Mouse (Mus musculus): ENCODE results near the gene Kcnh7. TPM values are rescaled to one million over a fixed set of nuclear protein-coding genes. Genes with fewer than 3 reads are reported as not detected.

Gene Kcnh7
- polyA plus RNA-seq, 1 experiment from 2014 or later, result 0.66 TPM

- Histone ChIP-seq H3K4me1 (replicated peaks; ENCODE audit: control insufficient read depth, insufficient read depth, low read length) (no peaks in the 10 kb centered on the region), H3K9me3 (ENCODE audit: control insufficient read depth, low read length) (no peaks in the 10 kb centered on the region), H3K27me3 (replicated peaks; ENCODE audit: control insufficient read depth, insufficient read depth, low read length) (no peaks in the 10 kb centered on the region), H3K36me3 (ENCODE audit: control insufficient read depth, insufficient read depth, low read length) (no peaks in the 10 kb centered on the region), H3K4me3 (ENCODE audit: low read depth, low read length) (no peak overlapping the region), H3K9ac (ENCODE audit: low read length) (no peak overlapping the region), H3K27ac (ENCODE audit: low read depth) (no peak overlapping the region), H3K4me2 (ENCODE audit: low read length) (no peak overlapping the region)
- no peak for ATAC-seq (replicated peaks; ENCODE audit: low FRiP score, low TSS enrichment, low read depth)
- 83% methylated on average over 4 of the region's 4 CpGs for WGBS
- no peak for DNase-seq (ENCODE audit: low spot score)
These were observed 66.6 kb downstream of the Kcnh7 start for GRCm38 (mm10) chr2:63117209-63118193.

DNA sequence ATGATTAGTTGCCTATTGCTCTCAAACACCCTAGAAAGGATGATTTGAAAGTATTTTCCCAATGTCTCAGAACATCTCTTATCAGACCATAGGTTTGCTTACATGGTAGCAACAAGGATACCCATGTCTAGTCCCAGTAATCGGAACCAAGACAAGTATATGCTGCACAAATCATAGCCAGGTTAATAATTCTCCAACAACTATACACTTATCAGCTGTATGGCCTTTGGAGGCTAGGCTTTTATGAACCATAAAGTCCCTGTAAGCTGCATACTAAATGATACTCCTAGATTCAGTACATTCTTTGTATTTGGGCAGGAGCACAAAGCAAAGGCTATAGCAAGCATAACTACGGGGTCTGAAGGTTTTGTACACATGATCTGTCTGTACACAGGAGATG is 78.1 kb downstream of the Kcnh7 start:
- Histone ChIP-seq H3K4me2 (ENCODE audit: low read length) (no peak overlapping the region), H3K36me3 (ENCODE audit: control insufficient read depth, insufficient read depth, low read length) (no peaks in the 10 kb centered on the region), H3K27ac (ENCODE audit: low read depth) (no peak overlapping the region), H3K4me1 (replicated peaks; ENCODE audit: control insufficient read depth, insufficient read depth, low read length) (no peaks in the 10 kb centered on the region), H3K4me3 (ENCODE audit: low read depth, low read length) (no peak overlapping the region), H3K9me3 (ENCODE audit: control insufficient read depth, low read length) (no peaks in the 10 kb centered on the region), H3K27me3 (replicated peaks; ENCODE audit: control insufficient read depth, insufficient read depth, low read length) (no peaks in the 10 kb centered on the region), H3K9ac (ENCODE audit: low read length) (no peak overlapping the region)
- WGBS, result 79% methylated on average over 2 of the region's 2 CpGs
- ATAC-seq (replicated peaks; ENCODE audit: low FRiP score, low TSS enrichment, low read depth), result no peak
- DNase-seq (ENCODE audit: low spot score), result no peak

- DNase-seq (ENCODE audit: low spot score), result no peak
- no peaks in the 10 kb centered on the region for H3K9me3 ChIP-seq (ENCODE audit: control insufficient read depth, low read length)
- H3K4me2 ChIP-seq (ENCODE audit: low read length), result no peak overlapping the region
- H3K27me3 ChIP-seq (replicated peaks; ENCODE audit: control insufficient read depth, insufficient read depth, low read length), result no peaks in the 10 kb centered on the region
- H3K9ac ChIP-seq (ENCODE audit: low read length), result no peak overlapping the region
- ATAC-seq (replicated peaks; ENCODE audit: low FRiP score, low TSS enrichment, low read depth), result no peak
- no peaks in the 10 kb centered on the region for H3K36me3 ChIP-seq (ENCODE audit: control insufficient read depth, insufficient read depth, low read length)
- H3K27ac ChIP-seq (ENCODE audit: low read depth), result no peak overlapping the region
- no peaks in the 10 kb centered on the region for H3K4me1 ChIP-seq (replicated peaks; ENCODE audit: control insufficient read depth, insufficient read depth, low read length)
- H3K4me3 ChIP-seq (ENCODE audit: low read depth, low read length), result no peak overlapping the region
These were observed 84.4 kb downstream of the Kcnh7 start for GRCm38 (mm10) chr2:63099676-63100075.

DNA sequence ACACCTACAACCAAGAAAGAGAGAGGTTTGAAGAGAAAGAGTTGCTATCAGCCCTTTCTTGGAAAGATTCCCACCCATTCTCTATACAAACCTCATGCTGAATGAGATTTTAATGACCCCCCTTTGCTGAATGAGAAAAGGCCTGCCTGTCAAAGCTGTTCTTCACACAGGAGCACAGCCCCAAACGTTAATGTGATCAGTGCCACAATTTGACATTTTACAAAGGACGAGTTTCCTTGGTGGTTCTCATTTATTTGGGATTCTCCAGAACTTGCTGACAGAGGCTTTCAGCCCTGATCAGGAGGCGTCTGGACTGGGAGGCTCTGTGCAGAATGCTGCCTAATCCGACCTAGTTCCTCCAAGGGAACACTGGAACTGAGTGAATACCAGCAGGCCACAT is 92.3 kb downstream of the Kcnh7 start:
- H3K4me2 ChIP-seq (ENCODE audit: low read length), result no peak overlapping the region
- WGBS, result 58% methylated on average over 4 of the region's 4 CpGs
- no peak for ATAC-seq (replicated peaks; ENCODE audit: low FRiP score, low TSS enrichment, low read depth)

DNA sequence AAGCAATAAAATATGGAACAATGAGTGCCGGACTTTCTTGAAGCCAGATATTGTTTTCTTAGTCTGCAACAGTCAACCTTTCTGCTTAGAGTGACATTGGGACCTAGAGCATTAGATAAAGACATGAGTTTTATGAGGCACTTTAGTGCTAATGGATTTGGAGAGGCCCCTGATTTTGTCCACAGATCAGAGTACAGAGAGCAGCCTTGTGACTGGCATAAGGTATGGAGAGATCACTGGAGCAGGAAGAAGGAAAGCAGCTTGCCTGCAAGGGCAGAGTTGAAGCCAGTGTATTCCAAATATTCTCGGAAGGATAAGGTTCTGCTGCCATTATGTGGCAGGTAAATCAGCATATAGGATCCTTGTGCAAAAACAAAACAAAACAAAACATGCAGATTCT is 93.6 kb downstream of the Kcnh7 start:
- H3K27me3 ChIP-seq (replicated peaks; ENCODE audit: control insufficient read depth, insufficient read depth, low read length), result no peaks in the 10 kb centered on the region
- WGBS, result 64% methylated on average over 2 of the region's 2 CpGs
- H3K9ac ChIP-seq (ENCODE audit: low read length), result no peak overlapping the region
- DNase-seq (ENCODE audit: low spot score), result no peak
- H3K27ac ChIP-seq (ENCODE audit: low read depth), result no peak overlapping the region
- H3K9me3 ChIP-seq (ENCODE audit: control insufficient read depth, low read length), result no peaks in the 10 kb centered on the region
- no peak overlapping the region for H3K4me3 ChIP-seq (ENCODE audit: low read depth, low read length)
- H3K36me3 ChIP-seq (ENCODE audit: control insufficient read depth, insufficient read depth, low read length), result no peaks in the 10 kb centered on the region
- ATAC-seq (replicated peaks; ENCODE audit: low FRiP score, low TSS enrichment, low read depth), result no peak
- no peaks in the 10 kb centered on the region for H3K4me1 ChIP-seq (replicated peaks; ENCODE audit: control insufficient read depth, insufficient read depth, low read length)
- H3K4me2 ChIP-seq (ENCODE audit: low read length), result no peak overlapping the region

More for the DNA sequence above, 92.3 kb downstream of the Kcnh7 start:
- no peak for DNase-seq (ENCODE audit: low spot score)
- Histone ChIP-seq H3K4me3 (ENCODE audit: low read depth, low read length) (no peak overlapping the region), H3K36me3 (ENCODE audit: control insufficient read depth, insufficient read depth, low read length) (no peaks in the 10 kb centered on the region), H3K27ac (ENCODE audit: low read depth) (no peak overlapping the region), H3K4me1 (replicated peaks; ENCODE audit: control insufficient read depth, insufficient read depth, low read length) (no peaks in the 10 kb centered on the region), H3K9ac (ENCODE audit: low read length) (no peak overlapping the region), H3K27me3 (replicated peaks; ENCODE audit: control insufficient read depth, insufficient read depth, low read length) (no peaks in the 10 kb centered on the region), H3K9me3 (ENCODE audit: control insufficient read depth, low read length) (no peaks in the 10 kb centered on the region)

GRCm38 (mm10) chr2:63058386-63058785 is 125.7 kb downstream of the Kcnh7 start:
- H3K36me3 ChIP-seq (ENCODE audit: control insufficient read depth, insufficient read depth, low read length), result no peaks in the 10 kb centered on the region
- H3K4me2 ChIP-seq (ENCODE audit: low read length), result no peak overlapping the region
- H3K9ac ChIP-seq (ENCODE audit: low read length), result no peak overlapping the region
- no peak overlapping the region for H3K4me3 ChIP-seq (ENCODE audit: low read depth, low read length)
- H3K27me3 ChIP-seq (replicated peaks; ENCODE audit: control insufficient read depth, insufficient read depth, low read length), result no peaks in the 10 kb centered on the region
- ATAC-seq (replicated peaks; ENCODE audit: low FRiP score, low TSS enrichment, low read depth), result no peak
- 77% methylated on average over 2 of the region's 2 CpGs for WGBS
- no peak overlapping the region for H3K27ac ChIP-seq (ENCODE audit: low read depth)
- no peak for DNase-seq (ENCODE audit: low spot score)
- no peaks in the 10 kb centered on the region for H3K4me1 ChIP-seq (replicated peaks; ENCODE audit: control insufficient read depth, insufficient read depth, low read length)
- H3K9me3 ChIP-seq (ENCODE audit: control insufficient read depth, low read length), result no peaks in the 10 kb centered on the region

GRCm38 (mm10) chr2:63049884-63050283 is 134.2 kb downstream of the Kcnh7 start:
- Histone ChIP-seq H3K9me3 (ENCODE audit: control insufficient read depth, low read length) (no peaks in the 10 kb centered on the region), H3K4me3 (ENCODE audit: low read depth, low read length) (no peak overlapping the region), H3K4me1 (replicated peaks; ENCODE audit: control insufficient read depth, insufficient read depth, low read length) (no peaks in the 10 kb centered on the region), H3K9ac (ENCODE audit: low read length) (no peak overlapping the region), H3K36me3 (ENCODE audit: control insufficient read depth, insufficient read depth, low read length) (no peaks in the 10 kb centered on the region), H3K4me2 (ENCODE audit: low read length) (no peak overlapping the region), H3K27ac (ENCODE audit: low read depth) (no peak overlapping the region), H3K27me3 (replicated peaks; ENCODE audit: control insufficient read depth, insufficient read depth, low read length) (no peaks in the 10 kb centered on the region)
- ATAC-seq (replicated peaks; ENCODE audit: low FRiP score, low TSS enrichment, low read depth) (no peak), DNase-seq (ENCODE audit: low spot score) (no peak)
- WGBS, result 88% methylated on average over 3 of the region's 3 CpGs

DNA sequence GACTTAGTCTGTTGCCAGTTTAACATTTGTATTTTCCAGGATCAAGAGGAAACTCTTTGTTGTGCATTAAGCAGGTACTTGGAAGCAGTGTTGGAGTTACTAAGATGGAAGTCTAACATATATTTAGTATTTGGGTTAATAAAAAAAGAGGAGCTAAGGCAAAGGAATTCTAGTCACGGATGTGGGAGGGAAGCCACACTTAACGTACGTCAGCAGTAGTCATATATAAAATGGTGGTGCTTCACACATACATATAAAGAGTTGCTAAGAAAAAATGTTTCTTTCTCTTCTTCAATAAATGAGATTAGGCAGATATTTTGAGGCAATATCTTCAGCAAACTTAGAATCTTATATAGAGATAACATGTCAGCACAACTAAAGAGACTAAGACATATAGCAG is 144.4 kb downstream of the Kcnh7 start:
- H3K4me3 ChIP-seq (ENCODE audit: low read depth, low read length), result no peak overlapping the region
- ATAC-seq (replicated peaks; ENCODE audit: low FRiP score, low TSS enrichment, low read depth), result no peak
- no peak overlapping the region for H3K4me2 ChIP-seq (ENCODE audit: low read length)
- no peaks in the 10 kb centered on the region for H3K27me3 ChIP-seq (replicated peaks; ENCODE audit: control insufficient read depth, insufficient read depth, low read length)
- no peaks in the 10 kb centered on the region for H3K4me1 ChIP-seq (replicated peaks; ENCODE audit: control insufficient read depth, insufficient read depth, low read length)
- H3K9ac ChIP-seq (ENCODE audit: low read length), result no peak overlapping the region
- 86% methylated on average over 3 of the region's 3 CpGs for WGBS
- no peaks in the 10 kb centered on the region for H3K9me3 ChIP-seq (ENCODE audit: control insufficient read depth, low read length)
- no peak for DNase-seq (ENCODE audit: low spot score)
- H3K27ac ChIP-seq (ENCODE audit: low read depth), result no peak overlapping the region
- no peaks in the 10 kb centered on the region for H3K36me3 ChIP-seq (ENCODE audit: control insufficient read depth, insufficient read depth, low read length)

- Histone ChIP-seq H3K4me3 (ENCODE audit: low read depth, low read length) (no peak overlapping the region), H3K36me3 (ENCODE audit: control insufficient read depth, insufficient read depth, low read length) (no peaks in the 10 kb centered on the region), H3K4me2 (ENCODE audit: low read length) (no peak overlapping the region), H3K4me1 (replicated peaks; ENCODE audit: control insufficient read depth, insufficient read depth, low read length) (no peaks in the 10 kb centered on the region), H3K27me3 (replicated peaks; ENCODE audit: control insufficient read depth, insufficient read depth, low read length) (no peaks in the 10 kb centered on the region), H3K9ac (ENCODE audit: low read length) (no peak overlapping the region), H3K9me3 (ENCODE audit: control insufficient read depth, low read length) (no peaks in the 10 kb centered on the region), H3K27ac (ENCODE audit: low read depth) (no peak overlapping the region)
- no peak for ATAC-seq (replicated peaks; ENCODE audit: low FRiP score, low TSS enrichment, low read depth)
- no peak for DNase-seq (ENCODE audit: low spot score)
These were observed 169.2 kb downstream of the Kcnh7 start for GRCm38 (mm10) chr2:63014909-63015308.

Measured in intestine, embryonic 14.5 days (tissue).